Mouse (Mus musculus): ENCODE measurements around the gene Cda. TPM values are rescaled to one million over a fixed set of nuclear protein-coding genes. Genes with fewer than 3 reads are reported as not detected.

Cda gene
- total and polyA plus RNA-seq, 3 experiments = 12.4 to 26.1 TPM; not detected in 1

DNA sequence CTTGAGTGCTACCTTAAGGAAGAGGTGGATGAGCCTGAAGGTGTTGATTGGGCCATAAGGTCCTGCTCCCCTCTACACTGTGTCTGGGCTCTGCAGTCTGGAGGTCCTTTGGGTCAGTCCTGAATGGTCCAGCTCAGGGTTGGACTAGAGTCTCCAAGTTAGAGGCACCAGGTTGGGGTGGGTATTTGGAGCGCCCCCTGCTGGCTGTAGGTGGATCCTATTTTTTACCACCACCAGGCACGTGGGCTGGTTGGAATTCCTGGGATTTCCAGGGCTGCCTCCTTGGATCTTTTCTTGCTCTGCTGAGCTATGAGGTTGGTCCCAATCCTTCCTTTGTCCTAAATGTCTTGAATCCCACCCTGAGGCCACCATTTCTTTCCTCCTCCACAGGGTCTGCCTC lies 37.0 kb upstream of the Cda start (continued):
- TF ChIP-seq NELFE (IDR thresholded peaks at IDR 0.05; ENCODE audit: low read depth, low read length) (no peak), POLR2AphosphoS2 (IDR thresholded peaks at IDR 0.05; ENCODE audit: low read length) (no peak), EP300 (IDR thresholded peaks at IDR 0.05; ENCODE audit: low read depth in 1 of 2, low read length in 2 of 2) (no peak)

DNA sequence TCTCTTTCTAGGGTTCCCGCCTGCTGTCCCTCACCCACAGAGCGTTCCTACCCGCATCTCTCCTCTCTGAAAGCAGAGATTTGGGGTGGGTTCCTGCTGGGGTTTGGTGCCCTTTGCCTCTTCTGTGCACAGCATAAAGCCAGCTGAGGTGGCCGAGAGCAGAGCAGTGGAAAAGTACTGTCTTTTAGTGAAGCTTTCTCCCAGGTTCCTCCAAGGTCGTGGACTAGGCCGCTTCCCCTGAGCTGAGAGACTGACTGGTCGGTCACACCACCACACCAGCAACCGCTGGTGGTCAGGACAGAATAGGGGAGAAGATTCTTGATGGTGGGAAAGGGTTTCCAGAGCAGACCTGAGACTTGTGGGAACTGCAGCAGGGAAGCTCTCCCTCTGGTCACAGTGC lies 28.9 kb upstream of the Cda start:
- H3K27me3 ChIP-seq (ENCODE audit: control insufficient read depth in 1 of 2, insufficient read depth in 2 of 2, low read length in 2 of 2) = no peaks in the 10 kb centered on the region; a peak in 1 of 4 replicates

GRCm38 (mm10) chr4:138395971-138396645 lies 28.3 kb upstream of the Cda start, which contains the start of gene Fam43b:
Gene Fam43b (minus strand): TSS chr4:138396528.
- Histone ChIP-seq H3K4me3 (ENCODE audit: control insufficient read depth in 1 of 2, insufficient read depth in 1 of 2, low read depth in 2 of 2, low read length in 2 of 2) (no peak within 1 kb of the TSS), H3K27me3 (ENCODE audit: control insufficient read depth in 1 of 2, insufficient read depth in 2 of 2, low read length in 2 of 2) (no peaks in the 10 kb centered on the region), H3K4me1 (ENCODE audit: control insufficient read depth in 1 of 2, insufficient read depth in 2 of 2, low read length in 2 of 2) (no peaks in the 10 kb centered on the region), H3K36me3 (ENCODE audit: control insufficient read depth in 1 of 2, insufficient read depth in 2 of 2, low read length in 2 of 2) (no peaks in the 10 kb centered on the region), H3K79me2 (ENCODE audit: control insufficient read depth, insufficient read depth, low read length, poor library complexity) (no peaks in the 10 kb centered on the region), H3K9me3 (replicated peaks; ENCODE audit: insufficient read depth, low read length) (no peaks in the 10 kb centered on the region), H3K27ac (ENCODE audit: control insufficient read depth, low read depth, low read length) (no peak within 1 kb of the TSS), H3K9ac (ENCODE audit: control insufficient read depth, low read depth, low read length, poor library complexity, severe bottlenecking) (no peak within 1 kb of the TSS)
- DNase-seq (ENCODE audit: low read depth, low spot score) = no peak
- no peak for TF ChIP-seq RAD21 (IDR thresholded peaks at IDR 0.05; ENCODE audit: low read depth, low read length)
- TF ChIP-seq MAFK (IDR thresholded peaks at IDR 0.05; ENCODE audit: borderline replicate concordance, low read depth, low read length) = no peak
- no peak for TF ChIP-seq RCOR1 (IDR thresholded peaks at IDR 0.05; ENCODE audit: low read depth, low read length)
- TF ChIP-seq TAL1 (IDR thresholded peaks at IDR 0.05; ENCODE audit: low read length) = no peak
- TF ChIP-seq MEF2A (IDR thresholded peaks at IDR 0.05; ENCODE audit: extremely low read depth, insufficient replicate concordance, low read depth, low read length, poor library complexity, severe bottlenecking) = no peak

More for the DNA sequence above, 28.9 kb upstream of the Cda start:
- H3K4me1 ChIP-seq (ENCODE audit: control insufficient read depth in 1 of 2, insufficient read depth in 2 of 2, low read length in 2 of 2) = no peaks in the 10 kb centered on the region
- no peaks in the 10 kb centered on the region for H3K9me3 ChIP-seq (replicated peaks; ENCODE audit: insufficient read depth, low read length)
- no peak for DNase-seq (ENCODE audit: low read depth, low spot score)
- no peak overlapping the region for H3K4me3 ChIP-seq (ENCODE audit: control insufficient read depth in 1 of 2, insufficient read depth in 1 of 2, low read depth in 2 of 2, low read length in 2 of 2)
- no peaks in the 10 kb centered on the region for H3K36me3 ChIP-seq (ENCODE audit: control insufficient read depth in 1 of 2, insufficient read depth in 2 of 2, low read length in 2 of 2)
- H3K9ac ChIP-seq (ENCODE audit: control insufficient read depth, low read depth, low read length, poor library complexity, severe bottlenecking) = no peak overlapping the region
- no peak for TF ChIP-seq ZMIZ1 (IDR thresholded peaks at IDR 0.05; ENCODE audit: low read depth, low read length)
- no peak for TF ChIP-seq GATA1 (IDR thresholded peaks at IDR 0.05; ENCODE audit: low read depth, low read length)
- no peak for TF ChIP-seq NRF1 (IDR thresholded peaks at IDR 0.05; ENCODE audit: insufficient read depth, low read depth, low read length, poor library complexity, severe bottlenecking)
- no peak for TF ChIP-seq MAFK (IDR thresholded peaks at IDR 0.05; ENCODE audit: borderline replicate concordance, low read depth, low read length)
- TF ChIP-seq GABPA (IDR thresholded peaks at IDR 0.05; ENCODE audit: low read depth, low read length) = no peak
- no peaks in the 10 kb centered on the region for H3K79me2 ChIP-seq (ENCODE audit: control insufficient read depth, insufficient read depth, low read length, poor library complexity)
- H3K27ac ChIP-seq (ENCODE audit: control insufficient read depth, low read depth, low read length) = no peak overlapping the region

Data from MEL (cell line).